Mouse (Mus musculus): ENCODE results near the gene Upk3b. TPM values are rescaled to one million over a fixed set of nuclear protein-coding genes. Genes with fewer than 3 reads are reported as not detected.
"Not testable (repeated sequence)": the region's sequence is repeated elsewhere in the genome, so short reads cannot be mapped to it uniquely, and the experiment has no call there.

The Upk3b gene
- polyA plus RNA-seq, 1 experiment = 0.88 TPM

- Histone ChIP-seq H3K27ac (ENCODE audit: control insufficient read depth, insufficient read depth, low read depth, low read length) (no peak overlapping the region), H3K36me3 (ENCODE audit: control insufficient read depth, insufficient read depth, low read length) (no peaks in the 10 kb centered on the region), H3K4me3 (ENCODE audit: control insufficient read depth, low read depth, low read length) (no peak overlapping the region), H3K27me3 (ENCODE audit: control insufficient read depth, insufficient read depth, low read length) (no peaks in the 10 kb centered on the region), H3K4me1 (ENCODE audit: control insufficient read depth, insufficient read depth, low read length) (peaks cover 8% of the 10 kb centered on the region)
- TF ChIP-seq POLR2A (IDR thresholded peaks at IDR 0.05; ENCODE audit: control insufficient read depth, low read depth, low read length) (no peak), CTCF (IDR thresholded peaks at IDR 0.05; ENCODE audit: control insufficient read depth, insufficient read depth, insufficient replicate concordance, low read depth, low read length) (peak; percentile 78)
Measured at GRCm38 (mm10) chr5:136045987-136046386, 7.7 kb downstream of the Upk3b start.

- H3K36me3 ChIP-seq (ENCODE audit: control insufficient read depth, insufficient read depth, low read length); H3K27me3 ChIP-seq (ENCODE audit: control insufficient read depth, insufficient read depth, low read length); H3K27ac ChIP-seq (ENCODE audit: control insufficient read depth, insufficient read depth, low read depth, low read length); H3K4me1 ChIP-seq (ENCODE audit: control insufficient read depth, insufficient read depth, low read length); H3K4me3 ChIP-seq (ENCODE audit: control insufficient read depth, low read depth, low read length): not testable (repeated sequence)
Measured at GRCm38 (mm10) chr5:136048541-136048940, 10.2 kb downstream of the Upk3b start.

- TF ChIP-seq POLR2A (IDR thresholded peaks at IDR 0.05; ENCODE audit: control insufficient read depth, low read depth, low read length) = no peak
- TF ChIP-seq CTCF (IDR thresholded peaks at IDR 0.05; ENCODE audit: control insufficient read depth, insufficient read depth, insufficient replicate concordance, low read depth, low read length) = no peak
- no peaks in the 10 kb centered on the region for H3K27me3 ChIP-seq (ENCODE audit: control insufficient read depth, insufficient read depth, low read length)
- H3K36me3 ChIP-seq (ENCODE audit: control insufficient read depth, insufficient read depth, low read length) = no peaks in the 10 kb centered on the region
- H3K27ac ChIP-seq (ENCODE audit: control insufficient read depth, insufficient read depth, low read depth, low read length) = no peak overlapping the region
- no peak overlapping the region for H3K4me3 ChIP-seq (ENCODE audit: control insufficient read depth, low read depth, low read length)
- H3K4me1 ChIP-seq (ENCODE audit: control insufficient read depth, insufficient read depth, low read length) = peaks cover 2% of the 10 kb centered on the region
Measured at GRCm38 (mm10) chr5:136049926-136050325, 11.6 kb downstream of the Upk3b start.

- Histone ChIP-seq H3K4me1 (ENCODE audit: control insufficient read depth, insufficient read depth, low read length) (peaks cover 2% of the 10 kb centered on the region; the same call in 1 of the 2 replicates), H3K27me3 (ENCODE audit: control insufficient read depth, insufficient read depth, low read length) (no peaks in the 10 kb centered on the region), H3K27ac (ENCODE audit: control insufficient read depth, insufficient read depth, low read depth, low read length) (no peak overlapping the region), H3K4me3 (ENCODE audit: control insufficient read depth, low read depth, low read length) (no peak overlapping the region), H3K36me3 (ENCODE audit: control insufficient read depth, insufficient read depth, low read length) (no peaks in the 10 kb centered on the region)
- TF ChIP-seq CTCF (IDR thresholded peaks at IDR 0.05; ENCODE audit: control insufficient read depth, insufficient read depth, insufficient replicate concordance, low read depth, low read length) = no peak
Measured at GRCm38 (mm10) chr5:136051231-136052085, 13.2 kb downstream of the Upk3b start.

GRCm38 (mm10) chr5:136052861-136053655 is 14.8 kb downstream of the Upk3b start:
- TF ChIP-seq CTCF (IDR thresholded peaks at IDR 0.05; ENCODE audit: control insufficient read depth, insufficient read depth, insufficient replicate concordance, low read depth, low read length) (no peak), POLR2A (IDR thresholded peaks at IDR 0.05; ENCODE audit: control insufficient read depth, low read depth, low read length) (no peak)
- H3K4me3 ChIP-seq (ENCODE audit: control insufficient read depth, low read depth, low read length) = no peak overlapping the region
- H3K4me1 ChIP-seq (ENCODE audit: control insufficient read depth, insufficient read depth, low read length) = peaks cover 2% of the 10 kb centered on the region; the same call in 1 of the 2 replicates
- no peak overlapping the region for H3K27ac ChIP-seq (ENCODE audit: control insufficient read depth, insufficient read depth, low read depth, low read length)
- H3K27me3 ChIP-seq (ENCODE audit: control insufficient read depth, insufficient read depth, low read length) = no peaks in the 10 kb centered on the region
- no peaks in the 10 kb centered on the region for H3K36me3 ChIP-seq (ENCODE audit: control insufficient read depth, insufficient read depth, low read length)

- H3K27me3 ChIP-seq (ENCODE audit: control insufficient read depth, insufficient read depth, low read length) = no peaks in the 10 kb centered on the region
- H3K4me1 ChIP-seq (ENCODE audit: control insufficient read depth, insufficient read depth, low read length) = peaks cover 2% of the 10 kb centered on the region; the same call in 1 of the 2 replicates
- H3K4me3 ChIP-seq (ENCODE audit: control insufficient read depth, low read depth, low read length) = no peak within 1 kb of the TSS
- H3K27ac ChIP-seq (ENCODE audit: control insufficient read depth, insufficient read depth, low read depth, low read length) = no peak within 1 kb of the TSS
- TF ChIP-seq CTCF (IDR thresholded peaks at IDR 0.05; ENCODE audit: control insufficient read depth, insufficient read depth, insufficient replicate concordance, low read depth, low read length) (no peak), POLR2A (IDR thresholded peaks at IDR 0.05; ENCODE audit: control insufficient read depth, low read depth, low read length) (no peak)
- no peaks in the 10 kb centered on the region for H3K36me3 ChIP-seq (ENCODE audit: control insufficient read depth, insufficient read depth, low read length)
Measured at GRCm38 (mm10) chr5:136054301-136055077, 16.2 kb downstream of the Upk3b start, which contains the start of gene Upk3bl. Gene Upk3bl (plus strand): TSS chr5:136054492.

GRCm38 (mm10) chr5:136056062-136056461 is 17.8 kb downstream of the Upk3b start:
- Histone ChIP-seq H3K4me1 (ENCODE audit: control insufficient read depth, insufficient read depth, low read length) (peaks cover 2% of the 10 kb centered on the region; the same call in 1 of the 2 replicates), H3K27me3 (ENCODE audit: control insufficient read depth, insufficient read depth, low read length) (no peaks in the 10 kb centered on the region)
- no peak for TF ChIP-seq CTCF (IDR thresholded peaks at IDR 0.05; ENCODE audit: control insufficient read depth, insufficient read depth, insufficient replicate concordance, low read depth, low read length)
- no peak for TF ChIP-seq POLR2A (IDR thresholded peaks at IDR 0.05; ENCODE audit: control insufficient read depth, low read depth, low read length)

More at GRCm38 (mm10) chr5:136056062-136056461, 17.8 kb downstream of the Upk3b start:
- Histone ChIP-seq H3K36me3 (ENCODE audit: control insufficient read depth, insufficient read depth, low read length) (no peaks in the 10 kb centered on the region), H3K27ac (ENCODE audit: control insufficient read depth, insufficient read depth, low read depth, low read length) (no peak overlapping the region), H3K4me3 (ENCODE audit: control insufficient read depth, low read depth, low read length) (no peak overlapping the region)
